Mouse (Mus musculus): Measurements from ENCODE around the gene Dgkq.

Gene Dgkq

DNA sequence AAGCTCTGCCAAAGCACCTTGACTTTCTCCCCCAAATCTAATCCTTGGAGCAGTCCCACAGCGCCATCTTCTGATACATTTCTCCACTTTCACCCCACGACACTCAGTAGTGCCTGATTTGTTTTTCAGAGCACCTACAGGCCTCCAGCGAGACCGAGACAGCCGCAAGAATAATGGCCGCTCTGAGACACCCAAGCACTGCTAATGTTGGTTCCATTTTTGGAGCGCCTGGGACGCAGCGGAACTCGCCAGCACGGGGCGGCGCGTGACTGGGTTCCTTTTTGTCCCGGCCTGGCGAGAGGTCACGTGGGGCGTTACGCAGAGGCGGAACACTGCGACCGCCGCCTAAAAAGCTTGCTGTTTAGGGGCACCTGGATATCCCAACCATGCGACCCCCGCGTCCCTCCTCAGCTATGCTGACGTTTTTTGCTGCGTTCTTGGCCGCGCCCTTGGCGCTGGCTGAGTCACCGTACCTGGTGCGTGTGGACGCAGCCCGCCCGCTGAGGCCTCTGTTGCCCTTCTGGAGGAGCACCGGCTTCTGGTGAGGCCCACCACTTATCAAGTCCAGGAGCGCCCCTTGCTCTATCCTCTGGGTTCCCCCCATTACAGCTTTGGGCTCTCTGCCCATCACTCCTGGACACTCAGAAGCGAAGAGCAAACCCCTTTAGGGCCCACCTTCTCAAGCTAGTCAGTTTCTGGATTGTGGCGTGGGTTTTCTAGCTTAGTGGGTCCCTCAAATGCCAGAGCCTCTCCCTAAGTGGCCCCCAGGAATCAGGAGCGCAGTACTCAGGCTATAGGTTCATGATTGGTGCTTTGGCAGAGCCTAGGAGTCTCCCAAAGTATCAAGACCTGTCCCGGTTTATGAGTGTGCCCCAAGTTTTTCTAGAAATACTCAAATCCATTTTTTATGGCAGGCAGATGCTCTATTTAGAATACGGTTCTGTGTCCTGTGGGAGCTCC lies at the start of gene Dgkq:
Gene Dgkq (minus strand): TSS at position 696 of the 960 bp plus-strand sequence.
- in situ Hi-C loops (cut with MboI), result no loop called here

DNA sequence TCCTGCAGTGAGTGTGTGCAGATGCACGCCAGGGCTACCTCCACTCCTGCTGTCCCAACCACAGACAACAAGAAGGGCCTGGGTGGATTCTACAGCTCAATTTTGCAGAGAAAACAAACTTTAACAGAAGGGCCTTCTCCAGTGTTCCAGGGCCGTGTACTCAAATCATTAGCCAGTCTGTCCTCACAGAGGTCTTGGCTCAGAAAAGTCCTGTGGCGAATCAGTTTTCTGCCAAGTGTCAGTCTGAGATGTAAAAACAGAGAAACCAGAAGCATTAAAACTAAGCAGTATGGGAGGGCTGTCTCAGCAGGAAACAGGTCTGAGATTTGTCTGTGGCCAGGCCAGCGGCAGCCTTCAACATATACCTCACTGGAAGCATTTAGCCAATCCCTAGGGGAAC lies 48.6 kb upstream of the Dgkq start:
- in situ Hi-C loops (cut with MboI), result no loop called here

DNA sequence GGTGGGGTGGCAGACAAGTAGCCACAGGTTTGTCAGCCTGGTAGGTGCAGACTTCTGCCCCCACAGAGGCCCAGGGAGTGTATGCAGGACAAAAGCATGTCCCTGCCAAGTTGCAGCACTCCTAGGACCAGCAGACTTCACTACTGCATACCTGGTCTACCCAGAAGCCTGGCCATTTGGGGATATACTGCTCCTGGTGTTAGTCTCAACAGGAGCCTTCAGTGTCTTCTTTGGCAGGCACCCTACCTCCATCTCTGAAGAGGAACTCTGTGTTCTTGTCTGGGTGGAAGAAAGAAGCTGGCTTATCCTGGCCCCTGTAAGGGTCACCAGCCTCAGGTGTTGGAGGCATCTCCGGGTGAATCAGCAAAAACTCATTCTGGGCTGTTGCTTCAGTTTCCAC lies 46.5 kb upstream of the Dgkq start:
- in situ Hi-C loops (cut with MboI), result no loop called here

DNA sequence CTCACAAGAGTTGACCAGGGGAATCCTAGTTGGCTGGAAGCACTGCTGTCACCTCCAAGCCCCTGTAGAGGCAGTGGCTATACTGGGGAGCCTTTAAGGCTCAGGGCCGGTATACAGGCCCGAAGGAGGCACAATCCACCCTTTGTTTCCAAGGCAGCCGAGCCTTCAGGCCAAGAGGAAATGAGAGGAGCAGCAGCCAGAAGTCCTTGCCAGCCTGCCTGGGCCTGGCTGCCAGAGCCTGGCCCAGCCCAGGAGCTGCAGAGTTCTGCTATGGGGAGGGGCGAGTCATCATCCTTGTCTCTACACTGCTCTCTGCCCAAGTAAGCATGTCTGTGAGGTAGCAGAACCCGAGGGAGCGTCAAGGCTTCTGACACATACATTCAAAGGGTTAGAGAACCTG lies 44.7 kb upstream of the Dgkq start:
- in situ Hi-C loops (cut with MboI), result no loop called here

DNA sequence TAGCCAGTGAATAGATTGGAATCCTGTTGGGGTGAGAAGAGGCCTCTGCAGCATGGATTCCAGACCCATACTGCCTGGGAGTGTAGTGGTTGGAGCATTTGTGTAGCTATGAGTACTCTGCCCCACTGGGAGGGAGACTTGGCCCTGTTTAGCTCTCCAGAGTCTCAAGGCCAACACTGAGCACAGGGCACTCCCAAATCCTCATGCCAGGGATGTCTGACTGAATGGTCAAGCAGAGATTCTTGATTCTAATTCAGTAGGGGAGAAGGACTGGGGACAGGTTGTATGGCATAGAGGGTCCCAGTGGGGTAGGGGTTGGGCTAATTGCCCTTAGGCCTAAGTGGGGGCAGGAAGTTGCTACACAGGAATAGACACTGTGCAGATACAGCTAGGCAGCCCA lies 44.2 kb upstream of the Dgkq start:
- in situ Hi-C loops (cut with MboI), result no loop called here

DNA sequence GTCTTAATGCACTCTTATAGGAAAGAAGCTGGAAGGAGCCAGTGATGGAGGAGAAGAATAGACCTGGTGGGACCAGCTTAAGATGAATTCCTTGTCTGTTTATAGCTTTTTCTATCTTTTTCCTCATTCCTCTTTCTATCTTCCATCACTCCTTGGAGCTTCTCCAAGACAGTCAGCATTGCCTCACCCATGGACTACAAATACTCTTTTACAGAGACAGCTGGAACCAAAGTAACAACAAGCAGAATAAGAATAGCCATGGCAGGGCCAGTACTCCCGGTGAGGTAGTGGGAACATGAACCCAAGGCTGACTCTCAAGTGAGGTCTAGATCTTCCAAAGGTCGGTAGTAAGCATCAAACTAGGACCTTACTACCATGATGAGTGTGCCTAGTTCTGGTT lies 43.6 kb upstream of the Dgkq start:
- in situ Hi-C loops (cut with MboI), result no loop called here

DNA sequence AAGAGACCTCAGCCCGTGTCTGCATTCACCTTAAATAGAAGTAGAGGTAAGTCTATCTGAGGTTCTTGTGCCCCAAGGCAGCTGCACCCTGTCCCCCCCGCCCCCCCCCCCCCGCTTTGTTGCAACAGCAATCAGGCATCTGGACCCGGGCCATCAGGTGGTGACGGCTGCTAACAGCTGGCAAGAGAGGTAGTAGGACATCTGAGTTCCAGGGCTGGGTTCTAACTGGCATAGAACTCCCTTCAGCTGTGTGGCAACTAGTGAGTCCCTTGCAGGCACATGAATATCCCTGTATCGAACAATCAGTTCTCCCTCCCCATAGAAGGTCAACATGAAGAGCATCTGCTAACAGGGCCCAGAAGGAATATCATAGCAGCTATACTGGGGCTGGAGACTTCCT lies 42.5 kb upstream of the Dgkq start:
- in situ Hi-C loops (cut with MboI), result no loop called here

DNA sequence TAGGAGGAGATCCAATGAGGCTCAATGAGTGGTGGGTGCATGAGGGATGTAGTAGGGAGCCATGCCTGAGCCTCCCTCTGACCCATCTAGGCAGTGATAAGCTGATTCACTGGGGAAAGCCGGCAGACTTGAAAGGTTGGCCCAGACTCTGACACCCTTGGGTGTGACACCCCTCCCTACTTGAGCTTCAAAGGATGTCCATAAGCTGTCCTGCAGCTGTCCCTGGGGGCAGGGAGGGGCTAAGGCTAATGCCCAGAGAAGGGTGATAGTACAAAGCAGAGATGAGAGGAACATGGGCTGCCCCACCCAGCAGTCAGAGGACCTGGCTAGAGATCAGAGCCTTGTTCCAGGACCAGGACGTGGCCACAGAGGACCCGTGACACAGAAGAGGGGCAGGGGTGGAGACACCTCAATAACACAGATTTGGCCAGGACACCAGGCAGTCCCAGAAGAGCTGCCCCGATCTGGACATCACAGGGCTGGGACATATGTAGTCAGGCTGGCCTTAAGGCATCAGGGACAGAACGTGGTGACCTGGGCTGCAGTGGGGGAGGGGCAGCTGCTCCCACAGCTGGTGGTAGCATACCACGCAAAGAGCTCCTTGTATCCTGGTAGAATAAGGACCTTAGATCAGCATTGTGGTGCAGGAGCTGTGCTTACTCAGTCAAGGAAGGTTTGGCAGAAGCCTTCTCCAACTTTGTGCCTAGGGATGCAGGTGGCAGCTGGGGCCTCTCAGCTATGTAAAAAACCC lies 39.7 kb upstream of the Dgkq start:
- in situ Hi-C loops (cut with MboI), result no loop called here

DNA sequence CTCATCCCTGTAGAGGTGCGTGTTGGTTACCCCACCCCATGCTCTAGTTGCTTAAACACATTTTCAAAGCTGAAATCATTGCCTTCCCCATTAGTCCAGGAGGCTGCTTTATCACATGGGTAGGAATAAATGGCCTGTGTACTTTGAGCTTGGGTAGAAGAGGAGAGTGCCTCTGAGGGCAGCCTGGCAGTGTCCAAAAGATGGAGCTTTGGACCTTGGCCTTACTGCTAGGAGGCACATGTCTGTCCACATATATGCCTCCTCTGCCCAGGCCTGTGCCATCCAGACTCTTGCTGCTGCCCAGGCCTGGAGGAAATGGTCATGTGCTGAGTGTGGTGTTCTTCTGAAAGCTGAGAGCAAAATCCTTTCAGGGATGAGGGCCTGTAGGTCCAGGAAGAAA lies 38.9 kb upstream of the Dgkq start:
- in situ Hi-C loops (cut with MboI), result no loop called here

DNA sequence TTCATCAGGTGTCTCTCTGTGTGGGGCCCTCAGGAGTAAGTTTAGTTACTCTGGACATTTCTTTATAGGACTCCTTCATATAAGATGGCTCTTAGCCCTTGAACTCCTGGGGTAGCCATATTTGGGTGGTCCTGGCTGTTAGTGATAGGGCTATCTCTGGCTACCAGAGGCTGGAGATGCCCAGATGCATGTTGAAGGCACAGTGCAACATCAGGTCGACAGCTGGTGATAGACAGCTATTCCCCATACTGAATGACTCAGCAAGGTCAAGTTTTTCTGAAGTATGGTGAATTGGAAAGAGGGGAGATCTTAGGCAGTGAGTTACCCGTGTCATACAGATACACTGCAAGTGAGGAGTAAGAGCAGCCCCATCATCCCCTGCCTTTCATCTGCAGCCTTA lies 38.3 kb upstream of the Dgkq start:
- in situ Hi-C loops (cut with MboI), result no loop called here

DNA sequence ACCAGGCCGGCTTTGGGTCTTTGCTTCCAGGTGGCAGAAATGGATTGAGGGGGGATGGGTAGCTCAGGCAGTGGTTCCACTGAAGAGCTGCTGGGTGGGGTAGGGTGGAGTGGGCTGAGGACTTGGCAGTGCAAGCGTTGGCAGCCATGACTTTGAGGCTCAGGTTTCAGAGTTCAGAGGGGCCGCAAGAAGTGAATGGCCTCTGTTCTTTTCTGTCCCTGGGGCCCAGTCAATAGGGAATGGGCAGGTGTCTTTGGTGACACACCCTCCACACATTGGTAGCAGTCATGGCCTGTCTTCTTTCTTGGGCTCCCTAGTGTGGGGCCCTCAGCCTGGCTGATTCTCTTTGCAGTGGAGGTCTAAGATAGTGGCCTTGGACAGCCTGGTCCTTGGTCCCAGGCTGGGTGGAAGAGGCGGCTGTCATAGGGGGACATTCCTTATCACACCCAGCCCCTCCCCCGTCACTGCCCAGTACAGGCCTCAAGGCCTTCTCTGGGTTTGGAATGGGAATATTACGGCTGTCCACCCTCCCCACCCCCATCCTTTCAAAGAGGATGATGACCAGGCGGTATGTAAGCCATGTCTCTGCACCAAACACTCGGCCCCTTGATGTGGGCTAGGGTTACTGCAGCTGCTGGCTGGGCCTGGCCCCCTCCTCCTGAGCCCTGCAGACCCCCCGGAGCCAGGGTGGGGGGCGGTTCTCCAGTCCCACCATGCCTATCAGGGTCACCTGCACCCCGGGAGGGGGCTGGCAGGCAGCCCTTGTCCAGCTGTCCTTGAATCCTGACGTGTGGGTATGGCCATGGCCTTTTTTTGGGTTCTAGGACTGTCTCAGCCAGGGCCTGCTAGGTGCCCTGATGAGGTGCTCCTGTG lies 34.5 kb upstream of the Dgkq start:
- in situ Hi-C loops (cut with MboI), result no loop called here

DNA sequence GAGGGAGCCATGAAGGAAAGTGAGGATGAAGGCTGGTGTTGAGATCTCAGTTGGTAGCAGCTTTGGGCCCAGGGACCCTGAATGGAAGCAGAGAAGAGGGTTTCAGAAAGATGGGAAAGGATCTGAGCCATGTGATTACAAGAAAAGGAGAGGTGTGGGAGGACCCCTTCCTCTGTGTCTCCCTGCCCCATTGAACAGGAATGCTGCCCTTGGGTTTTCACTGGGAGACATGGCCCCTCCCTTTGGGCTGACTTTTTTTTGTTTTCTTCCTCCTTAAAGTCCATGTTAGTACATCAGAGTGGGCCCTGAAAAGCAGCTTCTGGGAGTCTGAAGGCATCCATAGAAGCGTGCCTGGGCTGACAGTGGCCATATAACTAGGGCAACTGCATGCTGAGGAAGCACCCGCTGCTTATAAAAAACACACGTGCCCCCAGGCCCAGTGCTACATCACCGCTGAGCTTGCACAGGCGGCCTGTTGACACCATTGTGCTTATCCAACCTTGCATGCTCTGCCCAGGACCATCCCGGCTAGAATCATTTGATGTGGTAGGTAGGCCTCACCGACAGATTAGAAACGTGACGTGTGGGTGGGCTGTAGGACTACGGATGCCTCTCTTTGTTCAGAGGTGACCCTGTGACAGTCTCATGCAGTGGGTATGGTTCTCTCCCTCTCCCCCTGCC lies 32.0 kb upstream of the Dgkq start:
- in situ Hi-C loops (cut with MboI), result no loop called here

DNA sequence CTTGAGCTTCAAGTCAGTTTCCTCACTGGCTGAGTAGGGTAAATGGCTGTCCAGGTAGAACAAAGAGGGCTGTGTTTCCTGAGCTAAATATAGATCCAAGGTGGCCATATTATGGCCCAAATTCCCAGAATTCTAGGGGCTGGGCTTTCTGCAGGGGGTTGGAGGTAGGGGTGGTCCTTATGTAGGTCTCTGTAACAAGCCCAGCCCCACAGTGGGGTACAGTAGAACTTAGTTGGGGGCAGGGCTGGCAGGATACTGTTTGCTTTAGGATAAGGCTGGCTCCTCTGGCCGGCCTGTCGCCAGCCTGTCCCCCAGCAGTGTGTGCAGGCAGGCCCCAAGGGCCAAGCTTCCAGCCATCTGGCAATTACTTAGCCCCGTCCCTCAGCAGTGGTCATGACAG lies 30.9 kb upstream of the Dgkq start:
- in situ Hi-C loops (cut with MboI), result no loop called here

DNA sequence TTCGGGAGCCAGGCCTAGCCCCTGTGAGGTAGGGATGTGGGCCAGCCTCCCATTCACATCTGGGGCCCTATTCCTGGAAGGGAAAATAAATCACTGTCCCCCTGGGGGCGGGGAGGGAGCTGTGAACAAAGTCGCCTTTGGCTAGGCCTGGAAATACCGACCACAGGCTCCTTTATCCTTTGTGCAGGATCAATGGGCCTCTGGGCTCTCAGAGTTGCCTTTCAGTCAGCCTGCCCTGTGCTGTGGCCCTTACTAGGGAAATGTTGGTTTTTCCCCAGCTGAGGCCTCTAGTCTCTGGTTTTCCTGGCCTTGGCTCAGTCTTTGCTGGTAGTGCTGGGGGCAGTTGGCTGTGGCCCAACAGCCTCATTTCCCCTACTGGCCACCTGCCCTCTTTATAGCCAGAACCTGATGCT lies 27.9 kb upstream of the Dgkq start:
- in situ Hi-C loops (cut with MboI), result no loop called here

DNA sequence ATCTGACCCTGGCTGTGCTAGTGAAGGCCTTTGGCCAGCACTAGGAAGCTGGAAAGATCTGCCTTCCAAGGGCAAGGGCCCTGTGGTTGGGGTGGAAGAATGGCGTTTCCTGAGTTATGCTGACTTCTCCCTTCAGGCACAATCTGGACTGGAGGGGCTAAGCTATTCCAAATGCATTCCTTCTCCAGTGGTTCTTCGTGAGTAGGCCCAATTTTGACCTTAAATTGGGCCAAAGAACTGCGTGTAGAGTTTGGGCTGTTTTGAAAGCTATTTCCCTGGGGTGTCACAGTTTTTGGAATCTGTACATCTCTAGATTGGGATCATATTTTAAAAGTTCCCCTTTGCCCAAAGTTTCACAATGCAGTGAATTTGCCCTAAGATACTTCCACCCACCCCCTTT lies 27.1 kb upstream of the Dgkq start:
- in situ Hi-C loops (cut with MboI), result no loop called here

DNA sequence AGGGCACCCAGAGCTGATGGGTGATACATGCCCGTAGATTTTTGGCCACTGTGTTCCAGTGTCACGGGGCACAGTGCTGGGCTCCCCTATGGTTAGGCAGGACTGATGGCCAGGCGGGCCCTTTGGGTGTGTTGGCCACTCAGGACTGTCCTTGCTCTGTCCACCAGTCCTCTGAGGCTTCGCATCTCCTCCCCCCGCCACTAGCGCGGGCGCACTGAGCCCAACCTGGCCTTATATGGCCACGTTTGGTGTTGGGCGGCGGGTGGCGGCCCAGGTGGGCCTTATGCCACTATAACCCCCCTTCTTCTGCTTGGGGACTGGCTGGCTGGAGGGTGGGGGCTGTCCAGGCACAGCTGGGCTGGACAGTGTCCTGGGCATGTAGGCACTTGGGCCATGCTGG lies 26.4 kb upstream of the Dgkq start:
- in situ Hi-C loops (cut with MboI), result no loop called here

DNA sequence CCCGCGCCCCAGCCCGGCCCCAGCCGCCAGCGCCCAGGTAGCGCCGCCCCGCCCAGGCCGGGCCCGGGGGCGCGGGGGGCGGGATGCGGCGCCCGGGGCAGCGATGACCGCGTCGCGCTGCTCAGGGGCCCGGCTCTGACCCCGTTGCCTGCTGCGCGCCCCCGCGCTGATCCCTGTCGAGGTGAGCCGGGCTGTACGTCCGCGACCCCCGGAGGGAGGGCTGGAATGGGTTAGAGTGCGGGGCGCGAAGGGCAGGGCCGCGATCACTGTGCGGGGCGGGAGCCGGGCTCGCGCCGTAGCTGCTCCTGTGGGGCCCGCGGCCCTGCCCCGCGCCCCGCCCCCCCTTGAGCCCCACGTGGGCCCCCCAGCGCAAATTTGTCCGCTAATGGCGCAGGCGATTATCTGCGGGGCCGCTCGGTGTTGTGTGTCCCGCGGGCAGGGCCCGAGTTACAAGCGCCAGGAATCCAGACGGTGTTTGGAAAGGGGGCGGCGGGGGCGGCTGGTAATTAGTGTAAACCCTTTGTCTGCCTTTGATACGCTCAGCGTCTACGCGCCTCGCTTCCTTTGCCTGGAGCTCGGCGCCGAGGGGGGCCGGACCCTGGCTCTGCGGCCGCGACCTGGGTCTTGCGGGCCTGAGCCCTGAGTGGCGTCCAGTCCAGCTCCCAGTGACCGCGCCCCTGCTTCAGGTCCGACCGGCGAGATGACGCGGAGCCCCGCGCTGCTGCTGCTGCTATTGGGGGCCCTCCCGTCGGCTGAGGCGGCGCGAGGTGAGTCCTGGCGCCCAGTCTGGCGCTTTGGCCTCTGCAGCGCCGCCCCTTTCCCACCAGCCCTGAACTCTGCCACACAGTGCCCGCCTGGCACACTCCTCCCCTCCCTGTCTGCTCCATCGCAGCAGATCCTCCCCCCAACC lies 25.1 kb upstream of the Dgkq start:
- in situ Hi-C loops (cut with MboI), result no loop called here

DNA sequence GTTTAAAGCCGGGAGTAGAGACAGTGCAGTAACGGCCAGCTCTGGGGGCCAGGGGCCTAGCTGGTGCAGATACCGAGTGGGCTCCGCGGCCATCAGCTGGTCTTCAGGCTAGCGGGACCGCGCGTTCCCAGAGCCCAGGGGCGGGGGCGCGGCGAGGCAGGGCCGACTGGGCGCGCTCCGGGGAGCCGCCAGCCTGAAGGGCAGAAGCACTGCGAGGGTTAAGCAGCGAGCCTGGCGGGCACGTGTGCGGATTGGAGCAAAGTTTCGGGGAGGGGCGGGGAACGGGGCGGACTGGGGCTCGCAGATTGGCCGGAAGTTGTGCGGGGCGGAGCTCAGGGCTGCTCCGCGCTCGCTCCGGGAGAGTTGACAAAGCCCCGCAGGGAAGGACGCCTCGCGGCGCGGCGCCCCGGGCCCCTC lies 24.4 kb upstream of the Dgkq start:
- in situ Hi-C loops (cut with MboI), result no loop called here

DNA sequence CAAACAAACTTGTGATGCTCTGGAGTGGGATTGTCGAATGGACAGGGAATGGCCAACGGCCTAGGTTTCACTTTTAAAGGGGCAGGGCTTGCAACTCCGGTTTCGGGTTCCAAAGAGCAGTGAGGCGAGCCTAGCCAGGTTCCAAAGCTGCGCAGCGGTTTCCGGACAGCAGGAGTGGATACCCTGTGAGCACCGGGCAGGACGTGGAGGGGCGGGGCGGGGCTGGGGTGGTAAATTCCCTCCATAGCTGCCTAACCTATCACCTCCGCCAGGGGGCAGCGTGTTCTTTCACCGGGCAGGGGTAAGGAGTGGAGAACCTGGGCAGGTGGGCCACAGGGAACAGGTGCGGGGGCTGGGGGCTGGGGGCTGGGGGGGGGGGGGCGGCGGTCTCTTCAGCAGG lies 22.8 kb upstream of the Dgkq start, which contains the start of gene Fgfrl1:
Gene Fgfrl1 (plus strand): TSS at position 112 of the 400 bp plus-strand sequence.
- in situ Hi-C loops (cut with MboI), result no loop called here

DNA sequence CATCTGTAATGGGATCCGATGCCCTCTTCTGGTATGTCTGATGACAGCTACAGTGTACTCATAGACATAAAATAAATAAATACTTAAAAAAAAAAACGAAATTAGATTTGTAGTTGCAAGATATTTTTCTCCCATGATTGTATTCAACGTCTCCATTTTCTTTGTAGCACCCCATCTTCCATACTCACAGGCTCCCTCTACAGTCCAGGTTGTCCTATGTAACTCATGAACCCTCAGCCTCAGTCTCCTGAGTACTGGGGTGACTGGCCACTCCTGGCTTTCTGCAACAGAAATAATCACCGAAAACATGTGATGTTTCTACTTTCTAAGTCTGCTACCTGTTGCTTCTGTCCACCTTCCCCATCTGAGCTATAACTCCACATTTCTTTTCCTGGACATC lies 21.7 kb upstream of the Dgkq start:
- in situ Hi-C loops (cut with MboI), result no loop called here

All from mature B cell (primary cell).